9 mouse cellular contexts compared by ENCODE assay signal in the genomic region with DNA sequence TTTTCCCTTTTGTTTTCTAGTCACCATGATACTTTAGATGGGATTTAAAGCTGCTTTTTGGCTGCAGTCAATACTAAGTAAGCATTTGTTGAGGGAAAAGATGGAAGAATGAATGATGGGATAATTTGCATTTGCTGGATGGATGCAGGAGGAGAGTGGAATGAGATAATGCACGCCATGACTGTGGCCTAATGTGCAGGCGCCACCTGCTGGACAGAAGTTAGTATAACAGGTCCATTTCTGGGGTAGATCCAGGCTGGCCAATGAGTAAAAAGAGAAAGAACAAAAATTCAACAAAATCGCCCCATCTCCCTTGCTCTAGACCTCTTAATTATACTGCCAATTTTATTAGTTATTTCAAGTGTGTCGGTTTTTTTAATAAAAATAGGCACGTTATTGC. TPM values are rescaled to one million over a fixed set of nuclear protein-coding genes. Genes with fewer than 3 reads are reported as not detected.
A peak's percentile ranks its signal among the peaks of the same experiment; 100 is the strongest.
DNase-seq lines count a peak whose midpoint lies in the region; ATAC-seq and TF ChIP-seq lines count a peak whose summit lies in the region.
"Had no signal": no experiment of that assay in that cellular context is flagged by ENCODE, and none has a peak within 500 bp of the region (broad histone marks: within the 10 kb centered on the region; RNA-seq: fewer than 3 reads in every experiment).

No protein-coding gene starts in this region.

- H3K9ac ChIP-seq in heart, adult 2 months (ENCODE audit: low read depth, low read length): no peak overlapping the region
- no peak overlapping the region for H3K9ac ChIP-seq in heart, embryonic 12.5 days
- H3K9ac ChIP-seq in heart, postnatal 0 days (replicated peaks; ENCODE audit: low read depth, low read length): no peak overlapping the region
- no peak overlapping the region for H3K9ac ChIP-seq in midbrain, embryonic 13.5 days (replicated peaks)
- H3K9ac ChIP-seq: embryonic facial prominence, embryonic 12.5 days had no signal

- no peak overlapping the region for H3K4me3 ChIP-seq in heart, adult 2 months
- H3K4me3 ChIP-seq in heart, embryonic 12.5 days: no peak overlapping the region
- H3K4me3 ChIP-seq in heart, postnatal 0 days (ENCODE audit: low read depth, low read length): no peak overlapping the region
- no peak overlapping the region for H3K4me3 ChIP-seq in midbrain, embryonic 13.5 days (replicated peaks)
- H3K4me3 ChIP-seq: embryonic facial prominence, embryonic 12.5 days had no signal

- no peak for ATAC-seq in heart, embryonic 12.5 days (ENCODE audit: insufficient number of reproducible peaks, low FRiP score)
- ATAC-seq in heart, postnatal 0 days (ENCODE audit: insufficient read depth, low read depth): no peak
- 0 out of 2 replicates have a peak, but pooled peaks have one; percentile 56 for ATAC-seq in midbrain, embryonic 13.5 days

- TF ChIP-seq POLR2A in heart, adult 2 months (IDR thresholded peaks at IDR 0.05; ENCODE audit: insufficient read depth, low read depth, low read length): no peak

- no peaks in the 10 kb centered on the region for H3K4me1 ChIP-seq in heart, adult 2 months (ENCODE audit: control insufficient read depth, insufficient read depth, low read length)
- no peaks in the 10 kb centered on the region for H3K4me1 ChIP-seq in heart, embryonic 12.5 days (replicated peaks)
- H3K4me1 ChIP-seq in heart, postnatal 0 days (ENCODE audit: control insufficient read depth, insufficient read depth): no peaks in the 10 kb centered on the region
- no peaks in the 10 kb centered on the region for H3K4me1 ChIP-seq in midbrain, embryonic 13.5 days (replicated peaks)
- H3K4me1 ChIP-seq: embryonic facial prominence, embryonic 12.5 days had no signal

- no peaks in the 10 kb centered on the region for H3K36me3 ChIP-seq in heart, adult 2 months (ENCODE audit: control insufficient read depth, insufficient read depth, low read length)
- no peaks in the 10 kb centered on the region for H3K36me3 ChIP-seq in heart, embryonic 12.5 days
- H3K36me3 ChIP-seq in heart, postnatal 0 days (replicated peaks; ENCODE audit: control insufficient read depth, insufficient read depth, low read length): no peaks in the 10 kb centered on the region
- H3K36me3 ChIP-seq in midbrain, embryonic 13.5 days: no peaks in the 10 kb centered on the region
- no peaks in the 10 kb centered on the region for H3K36me3 ChIP-seq in splenic B cell, adult 2 months (ENCODE audit: control insufficient read depth, insufficient read depth, low read length, poor library complexity, severe bottlenecking)
- H3K36me3 ChIP-seq: embryonic facial prominence, embryonic 12.5 days had no signal

- peak; percentile 38 to 67 for DNase-seq in heart, adult 2 months
- DNase-seq in R1 (ENCODE audit: low read depth, low spot score): peak; percentile 60
- peak; percentile 86 to 88 for DNase-seq in cerebellum, postnatal 14 days
- DNase-seq in heart, postnatal 0 days (ENCODE audit: low spot score): peak; percentile 39
- peak; percentile 47 to 62 for DNase-seq in layer of hippocampus, postnatal 36 days
- DNase-seq in splenic B cell, adult 2 months (ENCODE audit: low read depth, low spot score): peak; percentile 65

- H3K4me2 ChIP-seq in heart, embryonic 12.5 days: no peak overlapping the region
- H3K4me2 ChIP-seq in heart, postnatal 0 days (ENCODE audit: low read depth, low read length): no peak overlapping the region
- H3K4me2 ChIP-seq in midbrain, embryonic 13.5 days (replicated peaks): no peak overlapping the region
- H3K4me2 ChIP-seq: embryonic facial prominence, embryonic 12.5 days had no signal

- TF ChIP-seq EP300 in heart, adult 2 months (IDR thresholded peaks at IDR 0.05; ENCODE audit: insufficient read depth, low read depth, low read length): peak; percentile 74; the same call in 1 of the 2 replicates
- TF ChIP-seq EP300 in heart, postnatal 0 days (IDR thresholded peaks at IDR 0.05; ENCODE audit: low read depth): no peak

- WGBS in heart, adult 2 months: 3% methylated on average over 5 of the region's 5 CpGs
- 4% methylated on average over 5 of the region's 5 CpGs for WGBS in heart, embryonic 12.5 days
- WGBS in heart, postnatal 0 days: 2% methylated on average over 5 of the region's 5 CpGs
- 3% methylated on average over 5 of the region's 5 CpGs for WGBS in midbrain, embryonic 13.5 days

- H3K27ac ChIP-seq in heart, adult 2 months: no peak overlapping the region
- H3K27ac ChIP-seq in heart, embryonic 12.5 days (ENCODE audit: poor library complexity, severe bottlenecking): no peak overlapping the region
- no peak overlapping the region for H3K27ac ChIP-seq in heart, postnatal 0 days (ENCODE audit: low read depth)
- no peak overlapping the region for H3K27ac ChIP-seq in midbrain, embryonic 13.5 days
- H3K27ac ChIP-seq: embryonic facial prominence, embryonic 12.5 days had no signal

- no peaks in the 10 kb centered on the region for H3K9me3 ChIP-seq in heart, embryonic 12.5 days (replicated peaks)
- H3K9me3 ChIP-seq in heart, postnatal 0 days (replicated peaks; ENCODE audit: control insufficient read depth, low read length): no peaks in the 10 kb centered on the region
- H3K9me3 ChIP-seq in midbrain, embryonic 13.5 days: no peaks in the 10 kb centered on the region
- H3K9me3 ChIP-seq: embryonic facial prominence, embryonic 12.5 days had no signal

- intact Hi-C loops in heart, adult 2 months (cut with DNase I): loop anchor here (5.0 kb wide), 1 partner anchor 111 kb away; no protein-coding TSS in a partner anchor

- peak; percentile 94 for TF ChIP-seq CTCF in heart, adult 2 months (IDR thresholded peaks at IDR 0.05)
- peak; percentile 93 for TF ChIP-seq CTCF in heart, postnatal 0 days (IDR thresholded peaks at IDR 0.05; ENCODE audit: low read depth)

- no peaks in the 10 kb centered on the region for H3K27me3 ChIP-seq in heart, adult 2 months (ENCODE audit: control insufficient read depth, insufficient read depth, low read length)
- H3K27me3 ChIP-seq in heart, embryonic 12.5 days (replicated peaks): no peaks in the 10 kb centered on the region
- no peaks in the 10 kb centered on the region for H3K27me3 ChIP-seq in heart, postnatal 0 days (ENCODE audit: control insufficient read depth, insufficient read depth, low read length)
- H3K27me3 ChIP-seq in midbrain, embryonic 13.5 days: no peaks in the 10 kb centered on the region
- H3K27me3 ChIP-seq in splenic B cell, adult 2 months (ENCODE audit: control insufficient read depth, insufficient read depth, low read length, poor library complexity, severe bottlenecking): no peaks in the 10 kb centered on the region
- H3K27me3 ChIP-seq: embryonic facial prominence, embryonic 12.5 days had no signal

- no peaks in the 10 kb centered on the region for H3K79me2 ChIP-seq in heart, adult 2 months (replicated peaks; ENCODE audit: control insufficient read depth, insufficient read depth, low read length)

RNA-seq across cellular contexts. Expression of gene Ywhab, which starts 26.2 kb away (rescaled TPM):
- total RNA-seq in heart, adult 2 months (2021): 10 to 100 TPM; 71.9 to 73.1 TPM
- 26.8 and 37.1 TPM in 2 replicates for polyA plus RNA-seq in heart, adult 2 months (2012; rRNA removed)
- 270 and 271 TPM in 2 replicates for polyA plus RNA-seq in heart, embryonic 12.5 days (2016; fragmentation: Nextera tagmentation; extraction: Ambion mirVana)
- total RNA-seq in heart, postnatal 0 days (2014; rRNA removed; ENCODE audit: low replicate concordance): 31.8 and 35.0 TPM in 2 replicates
- polyA plus RNA-seq in heart, postnatal 0 days (2015; fragmentation: Nextera tagmentation; extraction: Ambion mirVana): 157 and 158 TPM in 2 replicates
- 100 to 1,000 TPM; 531 to 565 TPM for total RNA-seq in layer of hippocampus, postnatal 36 days (2021)
- 401 and 431 TPM in 2 replicates for polyA plus RNA-seq in midbrain, embryonic 13.5 days (2015; fragmentation: Nextera tagmentation; extraction: Ambion mirVana)

RNA-seq across cellular contexts. Expression of gene Rims4, which starts 50.1 kb away (rescaled TPM):
- 1 to 10 TPM in 1 of 2 experiments, under 1 TPM in 1; 0.97 to 1.4 TPM for total RNA-seq in heart, adult 2 months (2021)
- 0.49 and 0.94 TPM in 2 replicates for polyA plus RNA-seq in heart, adult 2 months (2012; rRNA removed)
- polyA plus RNA-seq in heart, embryonic 12.5 days (2016; fragmentation: Nextera tagmentation; extraction: Ambion mirVana): 0.65 and 0.77 TPM in 2 replicates
- 0.08 and 2.0 TPM in 2 replicates for total RNA-seq in heart, postnatal 0 days (2014; rRNA removed; ENCODE audit: low replicate concordance)
- polyA plus RNA-seq in heart, postnatal 0 days (2015; fragmentation: Nextera tagmentation; extraction: Ambion mirVana): 0.07 and 0.08 TPM in 2 replicates
- total RNA-seq in layer of hippocampus, postnatal 36 days (2021): 10 to 100 TPM; 45.5 to 47.5 TPM
- polyA plus RNA-seq in midbrain, embryonic 13.5 days (2015; fragmentation: Nextera tagmentation; extraction: Ambion mirVana): 6.9 and 8.1 TPM in 2 replicates

RNA-seq across cellular contexts. Expression of gene Pabpc1l, which starts 56.7 kb away (rescaled TPM):
- total RNA-seq in heart, adult 2 months (2021): under 1 TPM; 0.32 to 0.63 TPM
- 0.73 and 0.90 TPM in 2 replicates for polyA plus RNA-seq in heart, adult 2 months (2012; rRNA removed)
- polyA plus RNA-seq in heart, embryonic 12.5 days (2016; fragmentation: Nextera tagmentation; extraction: Ambion mirVana): 0.96 and 1.0 TPM in 2 replicates
- total RNA-seq in heart, postnatal 0 days (2014; rRNA removed; ENCODE audit: low replicate concordance): not detected in 2 replicates
- polyA plus RNA-seq in heart, postnatal 0 days (2015; fragmentation: Nextera tagmentation; extraction: Ambion mirVana): 0.56 and 1.0 TPM in 2 replicates
- total RNA-seq in layer of hippocampus, postnatal 36 days (2021): under 1 TPM in 1 of 2 experiments, not detected in 1; 0.37 TPM
- 1.1 and 1.8 TPM in 2 replicates for polyA plus RNA-seq in midbrain, embryonic 13.5 days (2015; fragmentation: Nextera tagmentation; extraction: Ambion mirVana)
